Mouse (Mus musculus) liver (tissue): ENCODE data around the gene Wdr91.
A peak's percentile ranks its signal among the peaks of the same experiment; 100 is the strongest.

Experiments used
- DNase-seq: peaks from one replicate; pipeline ENCODE4 v3.0.0-alpha.2; 2020; ENCODE audit warnings: mixed read lengths

Wdr91 gene

DNA sequence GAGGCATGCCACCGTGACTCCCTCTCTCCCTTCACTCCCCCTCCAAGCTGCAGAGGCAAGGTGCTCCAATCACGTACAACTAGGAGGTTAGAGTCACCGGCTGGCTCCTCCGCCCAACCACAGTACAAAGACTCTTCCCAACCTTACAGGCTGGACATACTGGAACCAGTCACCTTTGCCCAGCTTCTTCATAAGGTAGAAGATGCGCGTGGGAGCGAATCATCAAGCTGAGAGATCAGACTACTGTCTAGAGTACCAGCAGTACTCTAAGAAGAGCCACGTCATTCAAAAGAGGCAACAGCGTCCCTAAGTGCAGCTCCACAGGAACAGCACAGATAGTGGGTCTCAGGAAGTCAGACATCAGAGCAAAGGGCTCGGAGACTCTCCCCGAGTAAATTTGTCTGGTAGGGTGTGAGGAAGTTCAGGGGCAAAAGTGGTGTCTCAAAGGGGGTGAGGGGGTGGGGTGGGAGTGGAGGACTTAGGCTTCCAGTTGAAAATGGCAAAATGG is 49.1 kb downstream of the Wdr91 start:
- peak; percentile 5 for DNase-seq

DNA sequence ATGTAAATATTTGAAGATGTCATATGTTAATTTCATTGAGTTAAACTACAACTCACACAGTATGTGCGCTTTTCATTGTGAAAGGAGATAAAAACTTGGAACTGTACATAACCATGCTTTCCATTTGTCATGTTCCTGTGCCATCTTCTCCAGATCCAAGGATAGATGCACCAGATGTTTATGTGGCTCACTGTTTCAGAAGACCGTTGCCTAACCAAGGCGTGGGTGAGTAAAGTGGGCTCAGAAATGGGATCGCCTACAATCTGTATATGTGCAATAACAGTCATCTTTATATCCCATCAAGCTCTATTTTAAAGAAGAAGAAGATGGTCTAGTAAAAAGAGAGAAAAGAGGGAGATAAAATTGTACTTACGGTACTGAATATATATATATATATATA is 78.3 kb downstream of the Wdr91 start:
- DNase-seq, result no peak
